Mouse (Mus musculus) embryo, embryonic 10.5 days (tissue): ENCODE measurements around the gene Mbd6.
A peak's percentile ranks its signal among the peaks of the same experiment; 100 is the strongest.
"Not testable (repeated sequence)": the region's sequence is repeated elsewhere in the genome, so short reads cannot be mapped to it uniquely, and the experiment has no call there.

Experiments used
- DNase-seq: peaks from one replicate; pipeline ENCODE4 v3.0.0-alpha.2; 2015; ENCODE audit warnings: low spot score

Gene Mbd6

DNA sequence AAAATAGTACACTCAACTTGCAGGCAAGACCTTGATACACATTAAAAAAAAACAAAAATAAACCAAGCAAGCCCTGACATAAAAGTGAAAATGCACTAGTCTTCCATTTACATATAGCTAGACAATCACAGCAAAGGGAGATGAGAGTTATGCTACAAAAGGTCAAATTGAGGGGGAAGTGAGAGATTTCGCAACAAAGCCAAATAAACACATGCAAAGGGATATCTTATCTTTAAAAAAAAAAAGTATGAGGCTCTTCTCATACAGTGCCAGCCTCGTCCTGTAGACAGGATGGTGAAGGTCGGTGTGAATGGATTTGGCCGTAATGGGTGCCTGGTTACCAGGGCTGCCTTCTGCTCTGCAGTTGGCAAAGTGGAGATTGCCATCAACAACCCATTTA is 24.0 kb upstream of the Mbd6 start:
- DNase-seq = no peak

DNA sequence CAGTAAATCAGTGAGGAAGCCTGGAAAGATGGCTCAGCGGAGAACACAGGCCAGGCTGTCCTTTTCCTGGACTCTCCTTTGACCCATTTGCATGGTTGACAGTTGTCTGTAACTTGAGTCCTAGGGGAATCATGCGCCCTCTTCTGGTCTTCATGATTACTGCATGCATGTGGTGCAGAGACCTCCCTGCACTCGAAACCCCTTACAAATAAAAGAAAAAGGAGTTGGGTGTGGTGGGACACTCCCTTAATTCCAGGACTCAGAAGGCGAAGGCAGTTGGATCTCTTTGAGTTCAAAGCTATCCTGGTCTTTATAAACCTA is 23.5 kb upstream of the Mbd6 start:
- DNase-seq = peak; percentile 97

DNA sequence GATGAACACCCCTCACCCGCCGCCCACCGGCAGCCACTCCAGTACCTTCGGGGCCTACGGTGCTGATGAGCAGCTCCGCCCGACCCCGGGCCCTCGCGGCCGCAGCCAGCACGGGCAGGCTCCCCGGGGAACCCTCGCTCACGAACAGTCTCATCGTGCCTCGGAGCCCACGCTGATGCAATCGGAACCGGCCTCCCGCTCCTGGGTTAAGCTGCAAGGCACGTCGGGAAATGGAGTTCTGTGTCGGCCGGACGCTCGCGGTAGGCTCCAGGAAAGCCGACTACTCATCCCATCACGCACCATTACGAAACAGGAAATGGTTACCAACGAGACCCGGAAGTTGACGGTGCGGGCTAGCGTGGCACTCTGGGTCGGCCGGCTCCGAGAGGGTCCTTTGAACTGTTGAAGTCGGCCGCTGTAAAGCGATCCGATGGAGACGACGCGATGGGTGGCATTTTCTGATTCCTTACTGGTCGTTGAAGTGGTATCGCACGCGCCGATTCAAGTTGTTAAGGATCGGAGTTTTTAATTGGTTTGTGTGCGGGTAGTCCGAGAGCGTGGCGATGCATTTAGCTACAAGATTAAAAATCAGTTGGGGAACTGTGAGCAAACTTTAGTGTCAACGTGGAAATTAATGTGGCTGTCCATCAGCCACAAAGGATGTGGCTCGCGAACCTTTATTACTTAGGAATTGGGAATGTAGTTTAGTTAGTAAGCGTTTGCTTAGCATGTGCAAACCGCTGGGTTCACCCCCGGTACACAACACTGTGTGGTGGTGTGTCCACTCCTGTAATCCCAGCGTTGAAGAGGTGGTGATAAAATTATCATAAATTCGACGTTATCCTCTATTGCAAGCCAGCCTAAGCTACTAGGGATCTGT is 22.9 kb upstream of the Mbd6 start, which contains the start of gene Mars:
Gene Mars, minus strand, starts transcription at position 311 of the 880 bp plus-strand sequence.
- peak; percentile 98 for DNase-seq

- peak; percentile 78 for DNase-seq
Measured at GRCm38 (mm10) chr10:127310523-127311475, 22.0 kb upstream of the Mbd6 start.

DNA sequence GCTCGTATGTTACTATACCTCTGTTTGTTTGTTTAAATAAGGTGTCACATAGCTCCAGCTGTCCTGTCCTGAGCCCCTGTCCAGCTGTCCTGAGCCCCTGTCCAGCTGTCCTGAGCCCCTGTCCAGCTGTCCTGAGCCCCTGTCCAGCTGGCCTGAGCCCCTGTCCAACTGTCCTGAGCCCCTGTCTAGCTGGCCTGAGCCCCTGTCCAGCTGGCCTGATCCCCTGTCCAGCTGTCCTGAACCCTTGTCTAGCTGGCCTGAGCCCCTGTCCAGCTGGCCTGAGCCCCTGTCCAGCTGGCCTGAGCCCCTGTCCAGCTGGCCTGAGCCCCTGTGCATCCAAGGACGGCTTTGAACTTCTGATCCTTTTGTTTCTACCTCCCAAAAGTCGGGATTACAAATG is 20.3 kb upstream of the Mbd6 start:
- DNase-seq = not testable (repeated sequence)

GRCm38 (mm10) chr10:127303136-127303535 is 14.3 kb upstream of the Mbd6 start:
- no peak for DNase-seq

- DNase-seq = no peak
Measured at GRCm38 (mm10) chr10:127300361-127300760, 11.5 kb upstream of the Mbd6 start.

GRCm38 (mm10) chr10:127297015-127297871 is 8.4 kb upstream of the Mbd6 start:
- DNase-seq = no peak

- no peak for DNase-seq
Measured at GRCm38 (mm10) chr10:127295986-127296794, 7.4 kb upstream of the Mbd6 start.

GRCm38 (mm10) chr10:127294895-127295510 is 6.2 kb upstream of the Mbd6 start:
- no peak for DNase-seq

DNA sequence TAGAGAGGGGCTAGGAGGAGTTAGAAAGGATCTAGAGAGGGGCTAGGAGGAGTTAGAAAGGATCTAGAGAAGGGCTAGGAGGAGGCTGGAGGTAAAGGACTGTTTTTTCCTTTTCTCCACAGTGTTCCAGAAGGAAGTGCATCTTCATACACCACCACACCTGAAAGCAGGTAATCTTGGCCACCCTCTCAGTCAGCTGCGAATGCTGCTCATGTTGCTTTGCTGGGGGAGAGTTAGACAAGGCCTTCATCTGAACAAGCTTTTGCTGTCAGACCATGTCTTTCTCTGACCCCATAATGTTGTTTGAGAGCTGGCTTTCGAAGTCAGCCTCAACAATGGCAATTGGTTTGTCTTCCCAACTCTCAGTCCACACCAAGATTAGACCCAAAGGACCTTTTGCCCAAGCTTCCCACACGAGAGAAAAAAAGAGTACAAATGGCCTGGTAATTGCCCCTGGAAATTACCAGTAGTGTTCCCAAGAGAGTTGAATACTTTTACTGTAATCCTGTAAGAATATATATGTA is 4.8 kb upstream of the Mbd6 start:
- DNase-seq = no peak

DNA sequence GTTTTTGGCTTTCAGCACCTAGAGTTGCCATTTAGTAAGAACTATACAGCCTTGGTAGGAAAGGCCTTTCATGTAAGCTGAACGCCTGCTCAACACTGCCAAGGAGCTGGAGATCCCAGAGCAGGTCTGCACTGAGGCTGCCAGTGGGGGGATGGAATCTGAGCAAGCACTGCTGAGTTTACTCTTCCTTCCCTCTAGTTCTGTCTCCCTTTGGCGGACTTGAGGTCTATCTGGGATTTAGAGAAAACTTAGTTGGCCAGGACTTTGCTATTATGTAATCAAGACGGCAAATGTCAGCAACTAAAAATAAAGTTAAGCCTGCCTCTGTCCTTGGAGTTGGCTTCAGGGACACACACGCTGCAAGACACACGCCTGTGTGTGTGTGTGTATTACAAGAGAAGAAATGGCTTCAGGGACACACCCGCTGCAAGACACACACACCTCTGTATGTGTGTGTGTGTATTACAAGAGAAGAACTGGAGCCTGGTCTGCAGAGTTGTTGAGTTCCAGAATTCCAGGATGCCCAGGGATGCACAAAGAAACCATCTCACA is 4.2 kb upstream of the Mbd6 start:
- DNase-seq = no peak

DNA sequence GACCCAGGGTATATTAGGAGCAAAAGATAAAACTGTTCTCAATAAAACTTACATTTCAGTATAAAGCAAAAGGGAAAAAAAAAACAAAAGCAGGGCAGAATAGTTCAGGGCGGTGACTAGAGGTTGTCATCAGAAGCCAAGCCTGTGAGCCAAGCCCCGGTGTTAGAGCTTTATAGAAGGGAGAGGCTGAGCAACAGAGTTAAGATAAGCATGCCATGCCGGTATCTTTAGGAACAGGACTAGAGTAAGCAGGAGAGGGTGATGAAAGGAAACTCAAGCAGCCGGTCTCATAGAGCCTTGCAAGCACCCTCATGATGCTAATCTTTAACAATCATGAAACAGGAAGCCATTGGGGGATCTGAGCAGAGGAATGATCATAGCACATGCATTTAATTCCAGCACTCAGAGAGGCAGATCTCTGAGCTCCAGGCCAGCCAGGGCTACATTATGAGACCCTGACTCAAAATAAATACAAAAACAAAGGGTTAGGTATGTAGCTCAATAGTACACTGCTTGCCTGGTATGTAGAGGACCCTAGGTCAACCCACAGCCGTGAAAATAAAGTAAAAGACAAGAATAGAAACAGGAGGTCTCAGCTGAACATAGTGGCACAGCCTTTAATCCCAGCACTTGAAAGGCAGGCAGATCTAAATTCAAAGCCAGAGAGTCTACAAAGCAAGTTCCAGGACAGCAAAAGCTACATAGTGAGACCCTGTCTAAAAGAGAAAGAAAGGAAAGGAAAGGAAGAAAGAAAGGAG is 3.2 kb upstream of the Mbd6 start:
- DNase-seq = no peak

DNA sequence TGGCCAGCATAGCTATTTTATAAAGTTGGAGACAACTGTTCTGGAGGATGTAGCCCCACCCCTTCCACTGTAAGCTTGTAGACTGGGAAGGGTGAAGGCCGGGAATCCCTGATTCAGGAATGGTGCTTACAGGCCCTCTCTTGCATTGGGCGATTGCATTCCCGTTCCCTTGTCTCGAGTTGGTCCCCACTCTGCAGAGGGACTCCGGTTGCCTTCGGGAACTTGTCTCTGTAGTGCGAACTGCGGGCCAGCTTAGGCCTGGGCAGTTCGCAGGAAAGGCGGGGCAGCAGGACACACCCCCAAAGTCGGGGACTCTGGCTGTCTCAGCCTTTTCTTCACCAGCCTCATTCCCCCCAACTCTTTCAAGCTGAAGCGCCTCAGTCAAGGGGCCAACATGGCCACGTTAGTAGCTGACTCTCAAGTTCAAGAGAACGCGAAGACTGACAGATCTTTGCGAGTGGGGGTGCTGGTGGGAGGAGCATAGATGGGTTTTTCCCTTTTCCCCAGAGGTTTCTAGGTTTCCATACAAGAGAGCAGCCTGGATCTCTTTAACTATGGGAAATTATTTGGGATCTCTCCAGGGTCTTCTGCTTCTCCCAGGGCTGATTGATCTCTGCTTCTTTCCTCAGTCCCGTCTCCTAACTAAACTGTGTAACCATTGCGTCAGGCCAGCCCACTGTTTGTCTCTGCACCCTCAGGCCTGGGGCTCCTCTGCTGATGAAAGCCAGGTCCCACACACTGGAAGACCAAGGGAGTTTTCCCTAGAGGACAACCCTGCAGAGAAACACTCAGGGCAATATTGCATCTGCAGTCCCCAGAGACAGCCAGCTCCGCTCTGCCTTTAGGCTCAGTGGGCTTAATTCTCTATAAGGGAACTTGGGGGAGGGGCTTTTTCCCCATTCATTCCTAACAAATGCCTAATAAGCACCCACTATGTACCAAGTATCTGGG is 2.4 kb upstream of the Mbd6 start:
- peak; percentile 76 for DNase-seq

- DNase-seq = peak; percentile 100
Measured at GRCm38 (mm10) chr10:127290307-127290929, 1.6 kb upstream of the Mbd6 start.

DNA sequence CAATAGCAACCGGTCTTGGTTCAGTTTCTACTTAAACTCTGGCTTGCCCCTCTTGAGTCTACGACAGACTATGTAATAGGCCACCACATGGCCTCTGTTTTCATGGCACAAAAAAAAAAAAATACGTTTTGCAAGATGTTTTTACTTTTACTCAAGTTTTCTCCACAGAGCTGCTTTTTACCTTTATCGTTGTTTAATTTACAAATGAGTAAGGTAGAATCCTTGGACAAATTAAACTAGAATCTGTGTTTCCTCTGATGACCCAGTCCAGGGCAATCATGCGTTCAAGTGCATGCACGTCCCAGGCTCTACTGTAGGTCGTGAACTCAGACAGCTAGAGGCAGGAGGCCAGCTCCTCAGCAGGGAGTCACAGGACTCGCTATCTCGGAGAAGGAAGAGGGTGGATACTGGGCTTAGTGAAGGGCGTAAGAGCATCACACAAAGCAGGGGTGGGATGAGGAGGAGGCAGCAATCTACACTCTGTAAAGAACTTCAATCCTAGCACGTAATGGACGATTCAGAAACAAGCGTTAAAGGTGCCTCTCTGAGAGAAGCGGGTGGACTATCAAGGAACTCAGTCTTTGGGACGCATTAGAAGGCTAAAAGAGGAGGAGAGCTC is 864 bp upstream of the Mbd6 start:
- peak; percentile 64 for DNase-seq

DNA sequence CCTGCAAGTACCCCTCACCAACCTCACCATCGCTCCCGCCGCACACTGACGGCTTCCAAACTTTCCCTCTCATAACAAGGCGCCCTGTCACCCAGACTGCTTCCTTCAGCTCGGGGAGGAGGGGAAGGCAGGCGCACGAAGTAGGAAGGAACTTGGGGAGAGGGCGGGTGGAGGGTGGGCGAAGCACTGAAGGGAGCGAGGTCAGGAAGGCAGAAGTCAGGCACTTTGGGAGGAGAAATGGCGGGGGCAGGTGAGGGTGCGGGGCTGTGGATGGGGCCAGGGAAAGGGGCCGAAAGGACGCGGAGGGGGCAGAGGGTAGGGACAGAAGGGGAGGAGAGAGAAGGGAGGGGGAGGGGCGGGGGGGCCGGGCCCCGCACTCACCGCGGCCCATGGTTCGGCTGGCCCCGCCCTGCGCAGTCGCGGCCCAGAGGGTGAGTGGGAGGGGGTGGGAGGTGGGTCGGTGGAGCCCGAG is 454 bp downstream of the Mbd6 start:
- peak; percentile 67 for DNase-seq
